Mouse (Mus musculus): ENCODE measurements at regions not wholly inside any gene's neighbourhood (a gene's known extent, or its start where the extent isn't known, plus 50 kb on each side); places are given as distances from the start of the nearest gene placed in this dataset.

- CTCF ChIA-PET = no interaction called here
Observed at GRCm38 (mm10) chr5:6356161-6356560, 607.0 kb upstream of the Steap1 start.

GRCm38 (mm10) chr5:6347279-6347678, 598.2 kb upstream of the Steap1 start:
- CTCF ChIA-PET = no interaction called here

GRCm38 (mm10) chr5:6344751-6345150, 595.6 kb upstream of the Steap1 start:
- CTCF ChIA-PET = no interaction called here

GRCm38 (mm10) chr5:6329611-6330010, 580.5 kb upstream of the Steap1 start:
- CTCF ChIA-PET = no interaction called here

- CTCF ChIA-PET = no interaction called here
Observed at GRCm38 (mm10) chr5:6328555-6328954, 579.4 kb upstream of the Steap1 start.

- CTCF ChIA-PET = no interaction called here
Observed at GRCm38 (mm10) chr5:6298571-6298970, 549.4 kb upstream of the Steap1 start.

GRCm38 (mm10) chr5:6294336-6294735, 545.2 kb upstream of the Steap1 start:
- CTCF ChIA-PET = no interaction called here

GRCm38 (mm10) chr5:6251207-6251606, 502.1 kb upstream of the Steap1 start:
- CTCF ChIA-PET = interaction anchor here (0.7 kb wide), 1 partner anchor 1385 kb away, joined by 4 read pairs; no protein-coding TSS in a partner anchor
